Mouse (Mus musculus) olfactory bulb, adult 2 months (tissue): Measurements from ENCODE around the gene Fam213a. TPM values are rescaled to one million over a fixed set of nuclear protein-coding genes. Genes with fewer than 3 reads are reported as not detected.

Source experiments
- H3K27ac ChIP-seq: fragments of 200-500 bp; 2 replicates; pipeline ENCODE4 v1.5.1; 2012; ENCODE audit warnings: low read depth, low read length; ENCODE audit not compliant: insufficient read depth
- H3K4me1 ChIP-seq: fragments of 200-500 bp; 2 replicates; pipeline ENCODE4 v1.6.1; 2012; ENCODE audit warnings: low read length; ENCODE audit not compliant: control insufficient read depth, insufficient read depth
- H3K4me3 ChIP-seq: fragments of 200-500 bp; 2 replicates; pipeline ENCODE4 v1.5.1; 2012; ENCODE audit warnings: mild to moderate bottlenecking, low read depth, low read length, moderate library complexity; ENCODE audit not compliant: insufficient read depth
- CTCF ChIP-seq: fragments of 200-500 bp; IDR thresholded peaks from 2 replicates; pipeline ENCODE4 v1.5.1; 2012; ENCODE audit warnings: low read depth, mild to moderate bottlenecking, low read length, moderate library complexity; ENCODE audit not compliant: insufficient read depth
- POLR2A ChIP-seq: fragments of 200-500 bp; IDR thresholded peaks from 2 replicates; pipeline ENCODE4 v1.6.1; 2012; ENCODE audit warnings: mild to moderate bottlenecking, low read depth, low read length, moderate library complexity; ENCODE audit not compliant: insufficient read depth
- WGBS: fragments of 180-500 bp; shearing (Covaris S2); methylation state at CpG from one replicate; pipeline ENCODE4 v1.1.7; 2018; 5-methylcytosine and 5-hydroxymethylcytosine counted together
- polyA plus RNA-seq: library from polyadenylated mRNA; stranded (reverse); fragments of >200 nt; gene quantifications from 2 replicates; pipeline ENCODE4 v1.2.4, GENCODE M21; 2012; ENCODE audit warnings: low replicate concordance; ENCODE audit not compliant: missing spikeins, insufficient read depth, insufficient read length

The Fam213a gene
- polyA plus RNA-seq, 1 experiment = not detected

DNA sequence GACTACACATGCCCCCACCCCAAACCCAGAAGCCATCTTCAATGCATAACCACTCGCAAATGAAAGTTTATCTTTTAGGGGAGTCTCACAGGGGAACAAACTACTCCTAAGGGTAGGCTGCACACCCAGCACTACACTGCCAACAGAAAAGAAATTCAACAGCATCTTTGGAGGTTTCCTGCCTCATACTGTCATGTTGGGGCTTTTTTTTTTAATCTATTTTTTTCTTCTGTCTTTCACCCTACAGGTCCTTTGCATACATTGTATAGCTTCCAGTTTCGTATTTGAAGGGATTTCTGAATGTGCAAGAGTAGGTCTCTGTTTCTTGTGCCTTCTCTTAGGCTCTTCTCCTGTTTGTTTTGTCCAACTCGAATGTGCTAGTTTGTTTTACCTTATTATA, 61.3 kb downstream of the Fam213a start:
- Histone ChIP-seq H3K4me3 (no peak overlapping the region), H3K4me1 (peaks cover 38% of the 10 kb centered on the region)
- TF ChIP-seq CTCF (no peak), POLR2A (no peak)

DNA sequence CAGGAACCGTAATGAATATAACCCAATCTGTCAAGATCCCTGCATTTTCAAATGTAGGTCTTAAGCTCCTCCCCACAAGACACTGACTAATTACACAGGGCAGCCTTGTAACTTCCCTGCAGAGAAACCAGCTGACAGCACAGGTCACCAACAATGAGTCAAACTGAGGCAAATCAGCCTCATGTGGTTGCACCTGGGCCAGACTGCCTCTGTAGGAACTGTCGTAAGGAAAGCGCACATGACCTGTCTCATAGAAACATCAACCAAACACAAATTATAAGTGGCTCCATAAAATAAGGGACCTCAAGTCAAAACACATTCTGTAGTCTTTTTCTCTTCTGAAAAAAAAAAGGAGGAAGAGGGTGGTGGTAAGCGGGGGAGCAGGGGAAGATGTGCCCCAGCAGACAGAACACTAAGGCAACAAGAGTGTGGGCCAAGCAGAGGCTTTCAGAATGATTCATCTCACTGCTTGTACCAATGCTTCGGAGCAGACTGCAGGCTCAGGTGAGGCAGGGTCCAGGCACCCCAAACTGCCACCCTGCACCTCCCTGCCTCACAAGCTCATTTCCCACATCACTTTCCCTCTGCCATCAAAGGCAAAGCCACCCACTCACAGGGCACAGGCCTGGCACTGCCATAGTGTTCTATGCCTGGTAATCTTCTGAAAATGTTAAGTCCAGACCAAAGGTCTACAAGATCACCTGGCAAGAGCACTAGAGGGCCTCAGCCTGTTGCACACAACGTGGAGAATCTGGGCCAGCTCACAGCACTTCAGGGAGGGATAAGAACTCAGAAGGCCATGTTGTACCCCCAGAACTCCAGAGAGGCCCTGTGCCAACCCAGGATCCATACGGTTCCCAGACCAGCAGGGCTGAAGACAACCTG, 63.6 kb downstream of the Fam213a start:
- Histone ChIP-seq H3K4me1 (peaks cover 21% of the 10 kb centered on the region), H3K27ac (peak overlapping the region; percentile 32), H3K4me3 (no peak overlapping the region)
- no peak for TF ChIP-seq CTCF
- no peak for TF ChIP-seq POLR2A
- 58% methylated on average over 7 of the region's 7 CpGs for WGBS

More for the DNA sequence above, 61.3 kb downstream of the Fam213a start:
- 93% methylated on average over 3 of the region's 3 CpGs for WGBS
- H3K27ac ChIP-seq = no peak overlapping the region

DNA sequence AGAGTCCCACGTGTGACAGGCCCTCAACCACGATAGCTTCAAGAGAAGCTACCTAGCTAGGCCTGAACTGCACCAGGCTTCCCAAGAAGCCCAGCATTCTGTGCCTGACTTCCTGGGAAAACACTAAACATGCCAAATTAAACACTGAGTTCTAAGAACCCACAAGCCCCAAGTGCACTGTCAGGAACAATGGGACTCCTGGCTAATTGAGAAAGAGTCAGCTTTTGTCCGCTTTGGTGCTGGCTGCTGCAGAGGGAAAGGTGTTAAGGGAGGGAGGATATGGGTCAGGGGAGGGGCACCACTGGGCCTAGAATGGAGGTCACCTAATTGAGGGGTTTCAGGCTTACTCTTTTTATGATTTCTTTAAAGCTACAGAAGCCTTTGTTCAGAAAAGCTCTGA, 64.5 kb downstream of the Fam213a start:
- Histone ChIP-seq H3K27ac (peak overlapping the region; percentile 59; the same call in 1 of the 2 replicates), H3K4me3 (no peak overlapping the region), H3K4me1 (peaks cover 21% of the 10 kb centered on the region)
- WGBS = 58% methylated on average over 3 of the region's 3 CpGs
- TF ChIP-seq POLR2A = no peak
- TF ChIP-seq CTCF = no peak

DNA sequence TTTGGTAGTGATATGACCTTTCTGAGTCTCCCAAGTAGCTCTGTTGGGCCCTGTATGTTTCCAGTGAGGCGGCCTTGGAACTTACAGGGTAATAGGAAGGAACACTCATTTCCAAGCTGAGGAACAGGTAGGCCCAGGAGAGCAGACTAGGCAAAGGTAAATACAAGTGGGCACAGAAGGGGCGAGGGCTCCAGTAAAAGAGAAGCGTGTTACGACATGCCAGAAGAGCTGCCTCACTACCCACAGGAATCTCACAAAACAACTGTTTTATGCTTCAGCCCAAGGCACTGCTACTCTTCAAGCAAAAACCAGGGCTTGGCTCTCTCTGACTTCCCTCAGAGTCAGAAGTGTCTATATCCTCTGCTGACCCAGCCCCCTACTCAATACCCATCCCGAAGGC, 65.1 kb downstream of the Fam213a start:
- 93% methylated on average over 5 of the region's 5 CpGs for WGBS
- no peak overlapping the region for H3K27ac ChIP-seq
- peaks cover 21% of the 10 kb centered on the region for H3K4me1 ChIP-seq
- no peak for TF ChIP-seq CTCF
- no peak for TF ChIP-seq POLR2A
- no peak overlapping the region for H3K4me3 ChIP-seq

DNA sequence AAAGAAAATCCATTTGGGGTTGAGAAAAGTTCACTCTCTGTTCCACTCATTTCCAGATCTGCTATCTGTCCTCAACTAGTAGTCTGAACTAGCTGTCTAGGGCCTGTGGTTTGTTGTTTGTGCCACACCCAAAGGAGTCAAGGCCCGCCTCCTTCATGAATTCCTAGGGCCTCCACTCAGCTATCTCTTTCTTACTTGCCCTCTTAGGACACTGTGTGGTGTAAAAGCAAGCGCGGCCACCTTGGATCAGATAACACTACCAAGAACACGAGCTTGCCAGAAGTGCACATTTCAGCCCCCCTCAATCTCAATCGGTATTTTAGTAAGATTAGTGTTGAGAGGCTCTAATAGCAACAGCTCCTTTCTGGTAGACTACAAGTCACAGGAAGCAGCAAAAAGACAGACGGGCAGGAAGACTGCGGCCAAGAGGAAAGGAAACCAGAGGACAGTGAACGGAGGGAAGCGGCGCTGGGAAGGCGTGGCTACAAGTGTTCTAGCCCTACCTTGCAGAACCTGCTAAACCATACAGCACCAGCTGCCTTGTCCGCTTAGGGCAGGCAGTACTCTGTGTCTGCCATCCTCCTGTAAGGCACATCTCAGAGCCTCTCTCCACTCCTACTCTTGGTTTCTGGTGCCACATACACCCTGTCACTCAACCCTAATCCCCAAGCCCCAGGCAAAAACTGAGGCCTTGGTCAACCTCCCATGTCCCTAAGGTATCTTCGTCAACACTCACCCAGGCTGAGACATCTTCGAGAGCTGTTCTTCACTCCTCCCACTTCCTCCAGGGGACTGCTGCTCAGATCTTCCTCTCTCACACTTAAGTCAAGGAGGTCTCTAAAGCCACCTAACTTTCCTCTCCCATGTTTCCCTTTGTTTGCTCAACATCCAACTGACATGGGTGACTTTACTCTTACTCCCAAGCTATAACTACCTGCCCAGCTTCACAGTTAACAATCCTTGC, 65.9 kb downstream of the Fam213a start:
- H3K27ac ChIP-seq = no peak overlapping the region
- TF ChIP-seq POLR2A (no peak), CTCF (no peak)
- 89% methylated on average over 14 of the region's 14 CpGs for WGBS
- H3K4me1 ChIP-seq = peaks cover 19% of the 10 kb centered on the region
- H3K4me3 ChIP-seq = no peak overlapping the region

DNA sequence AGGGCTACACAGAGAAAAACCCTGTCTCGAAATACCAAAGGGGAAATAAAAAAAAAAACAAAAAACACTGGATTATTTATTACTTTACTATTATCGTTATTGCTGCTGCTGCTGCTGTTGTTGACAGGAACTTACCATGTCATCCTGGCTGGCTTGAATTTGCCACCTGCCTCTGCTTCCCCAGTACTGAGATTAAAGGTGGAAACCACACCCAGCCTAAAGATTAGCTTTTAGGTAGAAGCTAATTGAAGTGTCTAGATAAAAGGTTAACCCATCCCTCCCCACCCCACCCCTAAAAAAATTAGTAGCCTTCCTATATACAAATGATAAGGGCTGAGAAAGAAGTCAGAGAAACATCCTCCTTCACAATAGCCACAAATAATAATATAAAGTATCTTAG, 69.8 kb downstream of the Fam213a start:
- WGBS = 93% methylated on average over 2 of the region's 2 CpGs
- no peak overlapping the region for H3K4me3 ChIP-seq
- H3K4me1 ChIP-seq = peaks cover under 1% of the 10 kb centered on the region
- H3K27ac ChIP-seq = no peak overlapping the region
- TF ChIP-seq CTCF (no peak), POLR2A (no peak)

Other genes starting within 250 kb of the Fam213a start
- not detected in 2 replicates for gene Sh2d4b, start 120.5 kb downstream of the Fam213a start, polyA plus RNA-seq
- gene Tspan14, start 47.0 kb downstream of the Fam213a start, polyA plus RNA-seq = not detected in 2 replicates
- gene Dydc2, start 55.4 kb upstream of the Fam213a start, polyA plus RNA-seq = not detected in 2 replicates
- gene Dydc1, start 59.1 kb upstream of the Fam213a start, polyA plus RNA-seq = not detected in 2 replicates
- not detected in 2 replicates for gene Mat1a, start 91.2 kb upstream of the Fam213a start, polyA plus RNA-seq
- not detected in 2 replicates for gene Sftpa1, start 118.0 kb upstream of the Fam213a start, polyA plus RNA-seq
- not detected in 2 replicates for gene Mbl1, start 137.7 kb upstream of the Fam213a start, polyA plus RNA-seq
- not detected in 2 replicates for gene Sftpd, start 171.4 kb upstream of the Fam213a start, polyA plus RNA-seq